ENCODE assay signal across 25 mouse cellular contexts in the genomic region with DNA sequence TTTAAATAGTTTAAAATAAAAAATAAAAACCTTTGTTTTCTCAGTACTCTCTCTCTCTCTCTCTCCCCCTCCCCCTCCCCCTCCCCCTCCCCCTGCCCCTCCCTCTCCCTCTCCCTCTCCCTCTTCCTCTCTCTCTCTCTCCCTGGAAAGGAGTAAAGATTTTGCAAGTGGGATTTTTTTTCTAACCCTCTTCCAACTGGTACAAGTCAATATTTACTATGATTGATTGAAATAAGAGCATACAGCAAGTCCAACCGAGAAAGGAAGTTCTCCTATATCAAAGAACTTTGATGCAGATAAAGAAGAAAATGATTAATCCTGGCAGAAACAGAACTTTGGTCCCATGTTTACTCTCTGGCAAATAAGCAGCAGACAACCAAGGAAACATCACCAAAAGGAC.
"Had no signal": no experiment of that assay in that cellular context is flagged by ENCODE, and none has a peak within 500 bp of the region (broad histone marks: within the 10 kb centered on the region; RNA-seq: fewer than 3 reads in every experiment).

No protein-coding gene starts in this region.

- H3K9me3 ChIP-seq: heart, embryonic 13.5 days; heart, embryonic 15.5 days; hindbrain, embryonic 13.5 days; hindbrain, embryonic 15.5 days; kidney, embryonic 15.5 days; limb, embryonic 10.5 days; limb, embryonic 12.5 days had no signal

- DNase-seq: forebrain, postnatal 0 days; gastrocnemius, postnatal 14 days; gastrocnemius, postnatal 36 days; heart, adult 11 months; heart, adult 2 months; heart, postnatal 14 days; heart, postnatal 36 days; kidney, adult 11 months; kidney, adult 2 months; kidney, adult 9 months; kidney, postnatal 14 days; kidney, postnatal 36 days; layer of hippocampus, adult 9-11 months; layer of hippocampus, postnatal 36 days had no signal

- H3K4me3 ChIP-seq: heart, adult 2 months; heart, embryonic 13.5 days; heart, embryonic 15.5 days; hindbrain, embryonic 13.5 days; hindbrain, embryonic 15.5 days; kidney, embryonic 15.5 days; limb, embryonic 10.5 days; limb, embryonic 12.5 days had no signal

- ATAC-seq: forebrain, postnatal 0 days; hindbrain, postnatal 0 days; intestine, embryonic 16.5 days had no signal

- H3K4me2 ChIP-seq: heart, embryonic 11.5 days; heart, embryonic 13.5 days; heart, embryonic 15.5 days; hindbrain, embryonic 13.5 days; hindbrain, embryonic 15.5 days; kidney, embryonic 15.5 days; limb, embryonic 12.5 days had no signal

- H3K27me3 ChIP-seq: heart, embryonic 13.5 days; heart, embryonic 15.5 days; hindbrain, embryonic 13.5 days; hindbrain, embryonic 15.5 days; kidney, embryonic 15.5 days; limb, embryonic 12.5 days had no signal

- H3K27ac ChIP-seq: heart, adult 2 months; heart, embryonic 13.5 days; heart, embryonic 15.5 days; hindbrain, embryonic 13.5 days; hindbrain, embryonic 15.5 days; hindbrain, postnatal 0 days; kidney, embryonic 15.5 days; kidney, postnatal 0 days; limb, embryonic 10.5 days; limb, embryonic 12.5 days had no signal

- H3K9ac ChIP-seq: forebrain, postnatal 0 days; heart, embryonic 13.5 days; heart, embryonic 15.5 days; hindbrain, embryonic 13.5 days; hindbrain, embryonic 15.5 days; kidney, embryonic 15.5 days; limb, embryonic 12.5 days had no signal

- H3K36me3 ChIP-seq: heart, embryonic 13.5 days; heart, embryonic 15.5 days; hindbrain, embryonic 13.5 days; hindbrain, embryonic 15.5 days; kidney, embryonic 15.5 days; limb, embryonic 10.5 days; limb, embryonic 12.5 days had no signal

- H3K4me1 ChIP-seq: heart, embryonic 13.5 days; heart, embryonic 15.5 days; hindbrain, embryonic 13.5 days; hindbrain, embryonic 15.5 days; kidney, embryonic 15.5 days; limb, embryonic 10.5 days; limb, embryonic 12.5 days had no signal
